Mouse (Mus musculus) lung, adult 2 months (tissue): ENCODE results near the gene Has3. TPM values are rescaled to one million over a fixed set of nuclear protein-coding genes. Genes with fewer than 3 reads are reported as not detected.
A peak's percentile ranks its signal among the peaks of the same experiment; 100 is the strongest.
"Not testable (repeated sequence)": the region's sequence is repeated elsewhere in the genome, so short reads cannot be mapped to it uniquely, and the experiment has no call there.

Experiments used
- DNase-seq: peaks from one replicate; pipeline ENCODE4 v3.0.0; 2022
- H3K4me1 ChIP-seq: fragments of 200-500 bp; 2 replicates; pipeline ENCODE4 v1.6.1; 2011; ENCODE audit warnings: low read length; ENCODE audit not compliant: control insufficient read depth, insufficient read depth
- H3K4me3 ChIP-seq: fragments of 200-500 bp; replicated peaks from 2 replicates; pipeline ENCODE3; 2011; ENCODE audit warnings: low read depth, mild to moderate bottlenecking, control low read depth, low read length; ENCODE audit errors: extremely low read depth
- CTCF ChIP-seq: fragments of 200-500 bp; IDR thresholded peaks from 2 replicates; pipeline ENCODE4 v1.5.1; 2011; ENCODE audit warnings: mild to moderate bottlenecking, low read length, control low read depth; ENCODE audit not compliant: insufficient read depth
- POLR2A ChIP-seq: fragments of 200-500 bp; IDR thresholded peaks from 2 replicates; pipeline ENCODE4 v1.6.1; 2011; ENCODE audit warnings: low read depth, mild to moderate bottlenecking, control low read depth, low read length, borderline replicate concordance; ENCODE audit errors: extremely low read depth
- WGBS: fragments of 180-500 bp; shearing (Covaris S2); methylation state at CpG from one replicate; pipeline ENCODE4 v1.1.7; 2018; 5-methylcytosine and 5-hydroxymethylcytosine counted together
- polyA plus RNA-seq: library from polyadenylated mRNA; depleted of rRNA; stranded (reverse); fragments of >200 nt; gene quantifications from 2 replicates; pipeline ENCODE4 v1.2.3, GENCODE M21; 2012

The Has3 gene
- polyA plus RNA-seq, 1 experiment: 0.89 TPM

- no peak for DNase-seq
- 46% methylated on average over 7 of the region's 7 CpGs for WGBS
- H3K4me1 ChIP-seq: no peaks in the 10 kb centered on the region
- TF ChIP-seq CTCF: no peak
- TF ChIP-seq POLR2A: no peak
- H3K4me3 ChIP-seq: no peak overlapping the region
Measured at GRCm38 (mm10) chr8:106908291-106908690, 38.2 kb downstream of the Has3 start.

DNA sequence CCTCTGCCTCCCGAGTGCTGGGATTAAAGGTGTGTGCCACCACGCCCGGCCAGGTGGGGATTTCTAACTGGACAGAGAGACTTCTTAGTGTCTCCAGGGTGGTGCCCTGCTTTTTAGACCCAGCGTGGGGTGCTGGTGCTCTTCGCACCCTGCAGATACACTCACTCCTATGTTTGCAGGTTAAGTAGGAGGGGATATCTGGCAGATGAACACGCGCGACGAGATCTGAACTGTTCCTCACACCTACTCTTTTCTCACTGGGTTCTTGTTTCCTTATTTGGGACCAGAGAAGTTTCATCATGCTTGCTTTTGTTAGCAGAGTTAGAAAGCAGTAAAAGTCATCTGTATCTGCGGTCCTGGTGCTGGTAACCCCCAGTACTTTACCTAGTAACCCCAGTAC, 43.6 kb downstream of the Has3 start:
- TF ChIP-seq POLR2A (no peak), CTCF (no peak)
- no peak for DNase-seq
- no peak overlapping the region for H3K4me3 ChIP-seq
- 94% methylated on average over 10 of the region's 10 CpGs for WGBS
- H3K4me1 ChIP-seq: no peaks in the 10 kb centered on the region

DNA sequence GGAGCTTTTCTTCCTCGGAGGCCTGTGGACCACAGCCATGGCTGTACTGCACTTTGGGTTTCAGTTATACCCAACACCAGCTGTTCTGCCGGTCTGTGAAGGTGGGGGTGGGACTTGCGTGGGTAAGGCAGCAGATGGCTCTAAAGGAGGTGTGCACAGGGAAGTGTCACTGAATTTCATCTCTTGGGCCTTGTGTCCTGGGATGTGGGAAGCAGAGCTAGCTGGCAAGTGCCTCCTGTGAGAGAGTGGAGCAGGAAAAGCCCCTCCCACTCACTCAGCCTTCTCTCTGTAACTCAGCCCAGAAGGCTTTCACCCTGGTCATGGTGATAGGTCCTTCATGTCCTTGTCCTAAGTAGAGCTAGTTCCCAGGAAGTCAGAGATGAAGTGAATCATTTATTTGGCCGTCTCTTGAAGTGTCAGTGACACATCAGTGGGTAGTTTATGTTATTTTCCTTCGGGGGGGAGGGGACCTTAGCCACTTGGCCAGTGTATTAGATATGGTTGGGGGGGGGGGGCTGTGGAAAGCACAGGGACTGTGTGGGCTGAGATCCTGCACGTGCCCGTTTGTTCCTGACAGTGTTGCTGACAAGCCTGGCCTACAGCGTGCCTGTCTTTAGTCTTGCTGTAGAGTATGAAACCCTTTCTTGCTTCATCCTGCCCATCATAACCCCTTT, 49.8 kb downstream of the Has3 start:
- DNase-seq: no peak
- Histone ChIP-seq H3K4me3 (no peak overlapping the region), H3K4me1 (no peaks in the 10 kb centered on the region)
- 79% methylated on average over 8 of the region's 8 CpGs for WGBS
- TF ChIP-seq CTCF: no peak
- no peak for TF ChIP-seq POLR2A

- 93% methylated on average over 5 of the region's 5 CpGs for WGBS
- TF ChIP-seq POLR2A: no peak
- TF ChIP-seq CTCF: no peak
- DNase-seq: no peak
- no peak overlapping the region for H3K4me3 ChIP-seq
- no peaks in the 10 kb centered on the region for H3K4me1 ChIP-seq
Measured at GRCm38 (mm10) chr8:106920395-106920741, 50.3 kb downstream of the Has3 start.

GRCm38 (mm10) chr8:106924057-106924456, 54.0 kb downstream of the Has3 start:
- no peak overlapping the region for H3K4me3 ChIP-seq
- H3K4me1 ChIP-seq: no peaks in the 10 kb centered on the region
- 85% methylated on average over 4 of the region's 4 CpGs for WGBS
- TF ChIP-seq POLR2A: no peak
- no peak for TF ChIP-seq CTCF
- DNase-seq: no peak

- TF ChIP-seq POLR2A: no peak
- no peak for TF ChIP-seq CTCF
- 47% methylated on average over 8 of the region's 8 CpGs for WGBS
- DNase-seq: no peak
- H3K4me1 ChIP-seq: no peaks in the 10 kb centered on the region
- H3K4me3 ChIP-seq: no peak overlapping the region
Measured at GRCm38 (mm10) chr8:106924904-106925349, 54.9 kb downstream of the Has3 start.

DNA sequence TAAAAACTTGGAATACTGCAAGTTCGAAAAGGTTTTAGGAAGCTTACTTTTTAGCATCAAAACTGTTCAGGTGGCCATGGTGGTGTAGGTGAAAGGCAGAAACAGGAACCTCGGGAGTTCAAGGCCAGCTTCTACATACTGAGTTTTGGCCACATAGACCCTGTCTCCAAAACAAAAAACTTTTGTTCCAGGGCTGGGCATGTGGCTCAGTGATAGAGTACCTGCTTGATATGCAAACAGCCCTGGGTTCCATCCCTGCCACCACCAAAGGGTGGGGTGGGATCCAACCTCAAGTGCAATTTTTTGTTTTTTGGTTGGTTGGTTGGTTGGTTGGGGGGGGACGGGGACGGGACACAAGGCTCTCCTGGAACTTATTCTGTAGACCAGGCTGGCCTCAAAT, 55.4 kb downstream of the Has3 start:
- Histone ChIP-seq H3K4me3 (no peak overlapping the region), H3K4me1 (no peaks in the 10 kb centered on the region)
- 80% methylated on average over 4 of the region's 4 CpGs for WGBS
- DNase-seq: no peak
- TF ChIP-seq POLR2A (no peak), CTCF (no peak)

GRCm38 (mm10) chr8:106927247-106927646, 57.2 kb downstream of the Has3 start:
- TF ChIP-seq POLR2A (no peak), CTCF (peak; percentile 54)
- H3K4me3 ChIP-seq: no peak overlapping the region
- H3K4me1 ChIP-seq: 0 out of 2 replicates have a peak, but pooled peaks cover under 1% of the 10 kb centered on the region
- WGBS: 62% methylated on average over 4 of the region's 4 CpGs
- DNase-seq: no peak

DNA sequence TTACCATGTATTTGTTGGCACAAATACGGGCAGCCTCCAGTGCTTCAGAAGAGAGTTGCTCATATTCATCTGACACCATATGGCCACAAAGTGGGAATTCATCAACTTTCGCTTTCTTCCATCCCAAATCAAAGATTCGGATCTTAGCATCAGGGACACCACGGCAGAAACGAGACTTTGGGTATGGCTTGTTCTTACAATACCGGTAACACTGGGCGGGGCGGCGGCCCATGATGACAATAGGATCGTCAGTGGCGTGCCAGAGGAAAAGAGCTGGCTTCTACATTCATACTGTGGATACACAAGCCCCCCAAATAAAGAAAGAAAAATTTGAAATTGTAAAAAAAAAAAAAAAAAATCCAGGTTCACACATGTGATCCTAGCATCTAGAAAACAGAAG, 58.1 kb downstream of the Has3 start:
- not testable (repeated sequence) for H3K4me3 ChIP-seq, H3K4me1 ChIP-seq, DNase-seq
- WGBS: 91% methylated on average over 11 of the region's 11 CpGs

- WGBS: 37% methylated on average over 6 of the region's 6 CpGs
- DNase-seq: peak; percentile 31
- Histone ChIP-seq H3K4me1 (peaks cover 3% of the 10 kb centered on the region; the same call in 1 of the 2 replicates), H3K4me3 (no peak overlapping the region)
- no peak for TF ChIP-seq CTCF
- TF ChIP-seq POLR2A: no peak
Measured at GRCm38 (mm10) chr8:106929155-106929913, 59.3 kb downstream of the Has3 start.
